Mouse (Mus musculus): ENCODE measurements around the gene Ppm1j. TPM values are rescaled to one million over a fixed set of nuclear protein-coding genes. Genes with fewer than 3 reads are reported as not detected.
A peak's percentile ranks its signal among the peaks of the same experiment; 100 is the strongest.
"Not testable (repeated sequence)": the region's sequence is repeated elsewhere in the genome, so short reads cannot be mapped to it uniquely, and the experiment has no call there.

The Ppm1j gene
- total and polyA plus RNA-seq, 2 experiments from 2014 or later, result 0.58 to 0.99 TPM

DNA sequence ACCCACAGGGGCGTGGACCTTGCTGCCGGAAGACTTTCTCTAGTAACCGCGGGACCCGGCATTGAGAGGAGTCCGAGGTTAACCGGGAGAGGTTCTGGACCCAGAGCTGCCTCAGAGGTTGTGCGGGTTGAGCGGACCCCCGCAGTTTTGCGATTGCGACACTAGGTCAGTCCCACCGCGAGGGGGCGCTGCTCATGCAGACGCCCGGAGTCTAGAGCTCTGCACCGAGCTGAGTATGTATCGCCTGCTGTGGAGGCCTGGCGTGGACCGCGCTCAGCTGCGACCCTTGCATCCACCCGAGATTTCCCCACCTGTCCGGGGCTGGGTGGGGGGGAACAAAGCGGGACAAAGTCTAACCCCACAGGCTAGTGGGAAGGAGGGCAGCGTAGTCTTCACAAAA lies 22.4 kb upstream of the Ppm1j start:
- Histone ChIP-seq H3K36me3 (ENCODE audit: insufficient read depth, low read length) (no peaks in the 10 kb centered on the region), H3K9ac (replicated peaks; ENCODE audit: low read length) (peak overlapping the region; percentile 50), H3K27me3 (ENCODE audit: insufficient read depth, low read length) (no peaks in the 10 kb centered on the region), H3K4me2 (ENCODE audit: low read depth, low read length) (peak overlapping the region; percentile 61), H3K4me3 (ENCODE audit: low read length) (peak overlapping the region; percentile 37), H3K4me1 (ENCODE audit: insufficient read depth, low read length) (no peaks in the 10 kb centered on the region), H3K27ac (no peak overlapping the region), H3K9me3 (ENCODE audit: low read length) (no peaks in the 10 kb centered on the region)
- WGBS, result 2% methylated on average over 27 of the region's 27 CpGs
- peak; percentile 89 for TF ChIP-seq CTCF (IDR thresholded peaks at IDR 0.05; ENCODE audit: low read depth)
- ATAC-seq (peak; percentile 92), DNase-seq (ENCODE audit: low spot score) (peak; percentile 91)

DNA sequence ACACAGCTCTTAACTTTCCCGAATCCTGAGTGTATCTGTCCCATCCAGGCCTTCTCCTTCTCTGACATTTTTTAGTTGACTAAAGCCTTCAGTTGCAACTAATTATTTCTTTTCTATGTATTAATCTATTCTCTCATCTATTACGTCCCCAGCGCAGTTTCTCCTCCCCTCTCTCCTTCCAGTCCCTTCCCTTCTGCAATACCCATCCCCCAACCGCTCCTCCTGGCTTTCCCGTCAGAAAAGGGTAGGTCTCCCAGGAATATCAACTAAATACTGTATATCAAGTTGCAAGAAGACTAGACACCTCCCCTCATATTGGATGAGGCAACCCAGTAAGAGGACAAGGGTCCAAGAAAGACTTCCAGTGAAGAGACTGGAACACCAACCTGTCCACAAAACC lies 22.0 kb upstream of the Ppm1j start:
- H3K4me2 ChIP-seq (ENCODE audit: low read depth, low read length), result peak overlapping the region; percentile 61
- no peak for DNase-seq (ENCODE audit: low spot score)
- ATAC-seq, result peak; percentile 33; the same call in 1 of the 2 replicates
- no peak overlapping the region for H3K27ac ChIP-seq
- H3K27me3 ChIP-seq (ENCODE audit: insufficient read depth, low read length), result no peaks in the 10 kb centered on the region
- H3K4me3 ChIP-seq (ENCODE audit: low read length), result peak overlapping the region; percentile 37
- 11% methylated on average over 5 of the region's 5 CpGs for WGBS
- H3K9ac ChIP-seq (replicated peaks; ENCODE audit: low read length), result peak overlapping the region; percentile 50
- no peaks in the 10 kb centered on the region for H3K36me3 ChIP-seq (ENCODE audit: insufficient read depth, low read length)
- H3K9me3 ChIP-seq (ENCODE audit: low read length), result no peaks in the 10 kb centered on the region
- no peak for TF ChIP-seq CTCF (IDR thresholded peaks at IDR 0.05; ENCODE audit: low read depth)
- H3K4me1 ChIP-seq (ENCODE audit: insufficient read depth, low read length), result no peaks in the 10 kb centered on the region

DNA sequence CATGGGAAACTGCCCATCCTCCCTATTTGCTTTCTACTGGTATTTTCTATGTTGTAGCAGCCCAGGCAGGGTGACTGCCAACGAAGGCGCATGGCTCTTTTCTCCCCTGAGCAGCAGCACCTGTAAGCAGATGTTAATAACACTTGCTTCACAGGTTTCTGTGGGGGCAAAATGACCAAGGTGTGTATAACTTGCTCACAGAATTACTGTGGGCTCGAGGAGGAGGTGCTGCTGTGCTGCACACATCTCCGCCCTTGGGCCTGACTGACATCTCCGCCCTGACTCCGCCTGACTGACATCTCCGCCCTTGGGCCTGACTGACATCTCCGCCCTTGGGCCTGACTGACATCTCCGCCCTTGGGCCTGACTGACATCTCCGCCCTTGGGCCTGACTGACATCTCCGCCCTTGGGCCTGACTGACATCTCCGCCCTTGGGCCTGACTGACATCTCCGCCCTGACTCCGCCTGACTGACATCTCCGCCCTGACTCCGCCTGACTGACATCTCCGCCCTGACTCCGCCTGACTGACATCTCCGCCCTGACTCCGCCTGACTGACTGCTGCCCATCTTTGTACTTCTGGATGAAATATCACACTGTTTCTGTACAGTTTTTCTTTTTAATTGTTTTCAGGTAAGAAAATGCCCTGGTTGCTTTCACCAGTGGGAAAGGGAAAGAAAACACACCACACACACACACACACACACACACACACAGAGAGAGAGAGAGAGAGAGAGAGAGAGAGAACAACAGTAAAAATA lies 18.6 kb upstream of the Ppm1j start:
- H3K9me3 ChIP-seq (ENCODE audit: low read length); H3K9ac ChIP-seq (replicated peaks; ENCODE audit: low read length); DNase-seq (ENCODE audit: low spot score); ATAC-seq; H3K36me3 ChIP-seq (ENCODE audit: insufficient read depth, low read length); H3K27me3 ChIP-seq (ENCODE audit: insufficient read depth, low read length); H3K27ac ChIP-seq; H3K4me1 ChIP-seq (ENCODE audit: insufficient read depth, low read length); H3K4me2 ChIP-seq (ENCODE audit: low read depth, low read length); H3K4me3 ChIP-seq (ENCODE audit: low read length): not testable (repeated sequence)
- 33% methylated on average over 18 of the region's 20 CpGs for WGBS

DNA sequence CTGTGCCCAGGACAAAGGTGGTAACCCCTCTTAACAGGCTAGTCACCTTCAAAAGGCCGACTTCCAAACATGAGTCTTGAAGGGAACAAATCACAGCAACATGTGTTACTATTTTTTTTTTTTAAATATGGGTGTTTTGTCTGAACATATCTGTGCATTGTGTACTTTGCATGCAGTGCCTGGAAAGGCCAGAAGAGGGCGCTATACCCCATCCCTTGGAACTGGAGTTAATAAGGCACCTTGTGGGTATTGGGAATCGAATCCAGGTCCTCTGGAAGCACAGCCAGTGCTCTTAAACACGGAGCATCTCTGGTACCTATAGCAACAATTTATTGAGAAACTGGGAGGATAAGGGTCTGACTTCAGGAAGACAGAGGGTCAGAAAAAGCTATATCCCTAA lies 15.8 kb upstream of the Ppm1j start:
- DNase-seq (ENCODE audit: low spot score), result no peak
- Histone ChIP-seq H3K4me1 (ENCODE audit: insufficient read depth, low read length) (no peaks in the 10 kb centered on the region), H3K9ac (replicated peaks; ENCODE audit: low read length) (no peak overlapping the region), H3K36me3 (ENCODE audit: insufficient read depth, low read length) (no peaks in the 10 kb centered on the region), H3K27ac (no peak overlapping the region), H3K4me2 (ENCODE audit: low read depth, low read length) (no peak overlapping the region), H3K9me3 (ENCODE audit: low read length) (no peaks in the 10 kb centered on the region), H3K27me3 (ENCODE audit: insufficient read depth, low read length) (no peaks in the 10 kb centered on the region), H3K4me3 (ENCODE audit: low read length) (no peak overlapping the region)
- WGBS, result 23% methylated on average over 4 of the region's 4 CpGs
- no peak for ATAC-seq
- TF ChIP-seq CTCF (IDR thresholded peaks at IDR 0.05; ENCODE audit: low read depth), result peak; percentile 65

DNA sequence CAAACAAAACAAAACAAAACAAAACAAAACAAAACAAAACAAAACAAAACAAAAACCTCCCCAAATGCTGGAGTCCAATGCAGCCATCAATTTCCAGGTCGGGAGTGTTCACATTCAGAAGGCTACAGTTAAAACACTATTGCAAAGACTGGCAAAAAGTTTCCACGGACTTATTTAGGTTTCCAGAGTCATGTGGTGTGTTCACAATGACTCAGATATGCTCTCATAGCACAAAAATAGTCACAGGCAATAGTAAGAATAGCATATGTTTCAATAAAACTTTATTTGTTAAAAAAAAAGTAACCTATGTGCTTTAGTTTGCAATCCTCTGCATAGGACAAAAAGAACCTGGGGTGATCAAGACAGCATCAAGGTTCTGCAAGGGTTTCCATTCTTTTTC lies 13.7 kb upstream of the Ppm1j start:
- Histone ChIP-seq H3K27me3 (ENCODE audit: insufficient read depth, low read length) (no peaks in the 10 kb centered on the region), H3K36me3 (ENCODE audit: insufficient read depth, low read length) (no peaks in the 10 kb centered on the region), H3K9me3 (ENCODE audit: low read length) (no peaks in the 10 kb centered on the region), H3K27ac (no peak overlapping the region), H3K9ac (replicated peaks; ENCODE audit: low read length) (no peak overlapping the region), H3K4me3 (ENCODE audit: low read length) (no peak overlapping the region), H3K4me1 (ENCODE audit: insufficient read depth, low read length) (no peaks in the 10 kb centered on the region), H3K4me2 (ENCODE audit: low read depth, low read length) (no peak overlapping the region)
- ATAC-seq (no peak), DNase-seq (ENCODE audit: low spot score) (no peak)
- WGBS, result 65% methylated on average over 2 of the region's 2 CpGs
- TF ChIP-seq CTCF (IDR thresholded peaks at IDR 0.05; ENCODE audit: low read depth), result no peak

DNA sequence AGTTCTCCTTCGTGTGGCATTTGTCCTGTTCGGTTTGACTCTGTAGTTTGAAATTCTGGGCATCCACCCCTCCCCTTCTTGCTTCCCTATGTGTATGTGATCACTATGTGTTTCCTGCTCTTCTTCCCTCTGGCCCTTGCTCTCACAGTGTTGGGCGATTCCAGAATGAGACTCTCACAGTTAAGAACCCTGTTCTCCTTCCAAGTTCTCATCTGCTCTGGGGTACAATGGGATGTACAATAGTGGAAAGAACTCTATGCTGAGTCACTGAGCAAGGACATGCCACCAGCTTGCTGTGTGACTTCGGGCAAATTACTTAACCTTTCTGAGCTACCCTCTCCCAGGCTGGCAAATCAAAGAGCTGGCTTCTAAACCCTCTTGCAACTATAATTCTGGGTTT lies 13.1 kb upstream of the Ppm1j start:
- Histone ChIP-seq H3K4me2 (ENCODE audit: low read depth, low read length) (no peak overlapping the region), H3K27ac (no peak overlapping the region), H3K9ac (replicated peaks; ENCODE audit: low read length) (no peak overlapping the region), H3K4me3 (ENCODE audit: low read length) (no peak overlapping the region), H3K27me3 (ENCODE audit: insufficient read depth, low read length) (no peaks in the 10 kb centered on the region), H3K4me1 (ENCODE audit: insufficient read depth, low read length) (no peaks in the 10 kb centered on the region), H3K9me3 (ENCODE audit: low read length) (no peaks in the 10 kb centered on the region), H3K36me3 (ENCODE audit: insufficient read depth, low read length) (no peaks in the 10 kb centered on the region)
- ATAC-seq, result no peak
- 73% methylated on average over 4 of the region's 4 CpGs for WGBS
- DNase-seq (ENCODE audit: low spot score), result no peak
- no peak for TF ChIP-seq CTCF (IDR thresholded peaks at IDR 0.05; ENCODE audit: low read depth)

DNA sequence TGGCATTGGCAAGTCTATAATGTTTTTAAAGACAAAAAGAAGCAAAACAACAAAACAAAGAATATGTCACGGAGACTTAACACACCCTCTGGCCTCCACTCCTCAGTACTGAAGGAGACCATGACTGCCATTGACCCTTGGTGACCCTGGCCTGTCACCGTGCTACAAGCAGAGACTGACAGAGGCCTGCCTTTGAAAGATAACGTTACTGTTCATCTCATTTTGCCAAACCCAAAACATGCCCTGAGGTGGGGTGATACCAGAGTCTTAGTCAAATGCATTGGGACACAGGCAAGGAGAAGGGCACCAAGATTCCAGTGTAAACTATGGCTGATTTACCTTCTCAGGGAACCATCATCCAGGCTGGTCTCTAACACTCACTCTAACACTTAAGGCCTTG lies 11.7 kb upstream of the Ppm1j start:
- Histone ChIP-seq H3K9ac (replicated peaks; ENCODE audit: low read length) (no peak overlapping the region), H3K4me3 (ENCODE audit: low read length) (no peak overlapping the region)
- WGBS, result 16% methylated on average over 3 of the region's 3 CpGs

More for the DNA sequence above, 11.7 kb upstream of the Ppm1j start:
- Histone ChIP-seq H3K27ac (no peak overlapping the region), H3K9me3 (ENCODE audit: low read length) (no peaks in the 10 kb centered on the region), H3K4me1 (ENCODE audit: insufficient read depth, low read length) (no peaks in the 10 kb centered on the region), H3K27me3 (ENCODE audit: insufficient read depth, low read length) (no peaks in the 10 kb centered on the region), H3K36me3 (ENCODE audit: insufficient read depth, low read length) (no peaks in the 10 kb centered on the region), H3K4me2 (ENCODE audit: low read depth, low read length) (no peak overlapping the region)
- no peak for ATAC-seq
- no peak for DNase-seq (ENCODE audit: low spot score)
- TF ChIP-seq CTCF (IDR thresholded peaks at IDR 0.05; ENCODE audit: low read depth), result no peak
